Mouse (Mus musculus) embryonic facial prominence, embryonic 15.5 days (tissue): ENCODE data around the gene Gng12. TPM values are rescaled to one million over a fixed set of nuclear protein-coding genes. Genes with fewer than 3 reads are reported as not detected.

ENCODE experiments used
- ATAC-seq: fragments of 200-750 bp; cut with Nextera tagmentation; 2 replicates; pipeline ENCODE4 v1.8.0; 2017; ENCODE audit warnings: low read depth, moderate TSS enrichment; ENCODE audit not compliant: insufficient number of reproducible peaks, low FRiP score, low TSS enrichment
- H3K27ac ChIP-seq: fragments of 300-500 bp; sonication (generic); replicated peaks from 2 replicates; pipeline ENCODE4 v1.5.1; 2015; ENCODE audit warnings: mild to moderate bottlenecking, inconsistent platforms
- H3K27me3 ChIP-seq: fragments of 300-500 bp; sonication (generic); 2 replicates; pipeline ENCODE4 v1.6.1; 2015; ENCODE audit warnings: inconsistent platforms
- H3K36me3 ChIP-seq: fragments of 300-500 bp; sonication (generic); 2 replicates; pipeline ENCODE4 v1.6.1; 2015; ENCODE audit warnings: mild to moderate bottlenecking, inconsistent platforms
- H3K4me1 ChIP-seq: fragments of 300-500 bp; sonication (generic); 2 replicates; pipeline ENCODE4 v1.6.1; 2015; ENCODE audit warnings: inconsistent platforms
- H3K4me2 ChIP-seq: fragments of 300-500 bp; sonication (generic); replicated peaks from 2 replicates; pipeline ENCODE4 v1.6.1; 2015; ENCODE audit warnings: mild to moderate bottlenecking, inconsistent platforms
- H3K4me3 ChIP-seq: fragments of 300-500 bp; sonication (generic); replicated peaks from 2 replicates; pipeline ENCODE4 v1.5.1; 2015; ENCODE audit warnings: mild to moderate bottlenecking, inconsistent platforms
- H3K9ac ChIP-seq: fragments of 300-500 bp; sonication (generic); 2 replicates; pipeline ENCODE4 v1.6.1; 2015; ENCODE audit warnings: inconsistent platforms
- H3K9me3 ChIP-seq: fragments of 300-500 bp; sonication (generic); replicated peaks from 2 replicates; pipeline ENCODE4 v1.6.1; 2016; ENCODE audit warnings: inconsistent platforms
- WGBS: fragments of 180-500 bp; shearing (Covaris S2); methylation state at CpG from one replicate; pipeline ENCODE4 v1.1.7; 2015; 5-methylcytosine and 5-hydroxymethylcytosine counted together
- polyA plus RNA-seq: library from polyadenylated mRNA; unstranded; fragments of >200 nt; fragmentation: Nextera tagmentation; extraction: Ambion mirVana; gene quantifications from 2 replicates; pipeline ENCODE4 v1.2.1, GENCODE M21; 2015

The Gng12 gene
- polyA plus RNA-seq, 1 experiment from 2014 or later, result 93.6 TPM

GRCm38 (mm10) chr6:66920786-66921185, 24.6 kb downstream of the Gng12 start:
- no peaks in the 10 kb centered on the region for H3K27me3 ChIP-seq
- 93% methylated on average over 4 of the region's 4 CpGs for WGBS

GRCm38 (mm10) chr6:66921755-66922154, 25.6 kb downstream of the Gng12 start:
- Histone ChIP-seq H3K36me3 (no peaks in the 10 kb centered on the region), H3K4me3 (no peak overlapping the region), H3K27me3 (no peaks in the 10 kb centered on the region), H3K4me2 (no peak overlapping the region), H3K27ac (no peak overlapping the region), H3K9ac (no peak overlapping the region), H3K4me1 (no peaks in the 10 kb centered on the region), H3K9me3 (no peaks in the 10 kb centered on the region)
- WGBS, result 78% methylated on average over 4 of the region's 4 CpGs
- ATAC-seq, result no peak

More at GRCm38 (mm10) chr6:66920786-66921185, 24.6 kb downstream of the Gng12 start:
- H3K9ac ChIP-seq, result no peak overlapping the region
- H3K9me3 ChIP-seq, result no peaks in the 10 kb centered on the region
- no peak for ATAC-seq
- H3K4me2 ChIP-seq, result no peak overlapping the region
- H3K4me3 ChIP-seq, result no peak overlapping the region
- no peaks in the 10 kb centered on the region for H3K4me1 ChIP-seq
- H3K36me3 ChIP-seq, result no peaks in the 10 kb centered on the region
- no peak overlapping the region for H3K27ac ChIP-seq

GRCm38 (mm10) chr6:66922501-66922900, 26.3 kb downstream of the Gng12 start:
- Histone ChIP-seq H3K9me3 (no peaks in the 10 kb centered on the region), H3K36me3 (no peaks in the 10 kb centered on the region), H3K4me1 (no peaks in the 10 kb centered on the region), H3K27ac (no peak overlapping the region), H3K27me3 (no peaks in the 10 kb centered on the region), H3K9ac (no peak overlapping the region), H3K4me3 (no peak overlapping the region), H3K4me2 (no peak overlapping the region)
- WGBS, result 83% methylated on average over 7 of the region's 7 CpGs
- no peak for ATAC-seq

GRCm38 (mm10) chr6:66923851-66924250, 27.7 kb downstream of the Gng12 start:
- Histone ChIP-seq H3K9ac (no peak overlapping the region), H3K27me3 (no peaks in the 10 kb centered on the region), H3K9me3 (no peaks in the 10 kb centered on the region), H3K4me3 (no peak overlapping the region), H3K27ac (no peak overlapping the region), H3K4me1 (no peaks in the 10 kb centered on the region), H3K4me2 (no peak overlapping the region), H3K36me3 (no peaks in the 10 kb centered on the region)
- WGBS, result 97% methylated on average over 4 of the region's 4 CpGs
- ATAC-seq, result no peak

GRCm38 (mm10) chr6:66924315-66924965, 28.2 kb downstream of the Gng12 start:
- no peaks in the 10 kb centered on the region for H3K27me3 ChIP-seq
- H3K9ac ChIP-seq, result no peak overlapping the region
- no peaks in the 10 kb centered on the region for H3K36me3 ChIP-seq
- no peak for ATAC-seq
- H3K9me3 ChIP-seq, result no peaks in the 10 kb centered on the region
- H3K27ac ChIP-seq, result no peak overlapping the region
- 77% methylated on average over 7 of the region's 7 CpGs for WGBS
- H3K4me2 ChIP-seq, result no peak overlapping the region
- no peak overlapping the region for H3K4me3 ChIP-seq
- no peaks in the 10 kb centered on the region for H3K4me1 ChIP-seq

- H3K4me1 ChIP-seq, result no peaks in the 10 kb centered on the region
- H3K4me3 ChIP-seq, result no peak overlapping the region
- no peak overlapping the region for H3K9ac ChIP-seq
- 18% methylated on average over 4 of the region's 4 CpGs for WGBS
- H3K36me3 ChIP-seq, result no peaks in the 10 kb centered on the region
- H3K9me3 ChIP-seq, result no peaks in the 10 kb centered on the region
- no peak overlapping the region for H3K4me2 ChIP-seq
- no peaks in the 10 kb centered on the region for H3K27me3 ChIP-seq
- no peak overlapping the region for H3K27ac ChIP-seq
- ATAC-seq, result no peak
These were observed 30.1 kb downstream of the Gng12 start for GRCm38 (mm10) chr6:66926269-66926668.

GRCm38 (mm10) chr6:66928972-66929645, 32.9 kb downstream of the Gng12 start:
- no peaks in the 10 kb centered on the region for H3K4me1 ChIP-seq
- H3K27ac ChIP-seq, result no peak overlapping the region
- ATAC-seq, result no peak
- WGBS, result 81% methylated on average over 2 of the region's 2 CpGs
- no peak overlapping the region for H3K4me3 ChIP-seq
- H3K9ac ChIP-seq, result no peak overlapping the region
- H3K36me3 ChIP-seq, result no peaks in the 10 kb centered on the region
- H3K9me3 ChIP-seq, result no peaks in the 10 kb centered on the region
- no peak overlapping the region for H3K4me2 ChIP-seq
- H3K27me3 ChIP-seq, result no peaks in the 10 kb centered on the region

- no peaks in the 10 kb centered on the region for H3K27me3 ChIP-seq
- H3K36me3 ChIP-seq, result no peaks in the 10 kb centered on the region
- ATAC-seq, result no peak
These were observed 33.5 kb downstream of the Gng12 start for GRCm38 (mm10) chr6:66929694-66930093.

GRCm38 (mm10) chr6:66932206-66932819, 36.1 kb downstream of the Gng12 start:
- H3K4me3 ChIP-seq, result no peak overlapping the region
- H3K4me1 ChIP-seq, result no peaks in the 10 kb centered on the region
- 60% methylated on average over 4 of the region's 4 CpGs for WGBS
- H3K36me3 ChIP-seq, result no peaks in the 10 kb centered on the region
- H3K27ac ChIP-seq, result no peak overlapping the region
- H3K27me3 ChIP-seq, result no peaks in the 10 kb centered on the region
- no peak for ATAC-seq
- no peaks in the 10 kb centered on the region for H3K9me3 ChIP-seq
- H3K9ac ChIP-seq, result no peak overlapping the region
- no peak overlapping the region for H3K4me2 ChIP-seq

More at GRCm38 (mm10) chr6:66929694-66930093, 33.5 kb downstream of the Gng12 start:
- 45% methylated on average over 7 of the region's 7 CpGs for WGBS
- no peak overlapping the region for H3K4me2 ChIP-seq
- no peak overlapping the region for H3K27ac ChIP-seq
- H3K4me3 ChIP-seq, result no peak overlapping the region
- no peak overlapping the region for H3K9ac ChIP-seq
- H3K9me3 ChIP-seq, result no peaks in the 10 kb centered on the region
- no peaks in the 10 kb centered on the region for H3K4me1 ChIP-seq

GRCm38 (mm10) chr6:66940656-66941235, 44.5 kb downstream of the Gng12 start:
- no peaks in the 10 kb centered on the region for H3K9me3 ChIP-seq
- no peaks in the 10 kb centered on the region for H3K27me3 ChIP-seq
- H3K9ac ChIP-seq, result no peak overlapping the region
- ATAC-seq, result no peak
- H3K27ac ChIP-seq, result no peak overlapping the region
- H3K4me1 ChIP-seq, result peaks cover 26% of the 10 kb centered on the region
- H3K4me3 ChIP-seq, result no peak overlapping the region
- no peak overlapping the region for H3K4me2 ChIP-seq
- no peaks in the 10 kb centered on the region for H3K36me3 ChIP-seq
- 63% methylated on average over 7 of the region's 7 CpGs for WGBS

- WGBS, result 74% methylated on average over 6 of the region's 6 CpGs
- no peak overlapping the region for H3K4me3 ChIP-seq
- no peak overlapping the region for H3K9ac ChIP-seq
- no peak overlapping the region for H3K27ac ChIP-seq
- no peak overlapping the region for H3K4me2 ChIP-seq
- no peaks in the 10 kb centered on the region for H3K36me3 ChIP-seq
- ATAC-seq, result no peak
- H3K4me1 ChIP-seq, result peaks cover 26% of the 10 kb centered on the region
- no peaks in the 10 kb centered on the region for H3K27me3 ChIP-seq
- no peaks in the 10 kb centered on the region for H3K9me3 ChIP-seq
These were observed 45.6 kb downstream of the Gng12 start for GRCm38 (mm10) chr6:66941792-66942191.
